Mouse (Mus musculus): ENCODE results near the gene Blvrb. TPM values are rescaled to one million over a fixed set of nuclear protein-coding genes. Genes with fewer than 3 reads are reported as not detected.
A peak's percentile ranks its signal among the peaks of the same experiment; 100 is the strongest.

Gene Blvrb
- polyA plus RNA-seq, 1 experiment = 78.4 TPM

- no peaks in the 10 kb centered on the region for H3K36me3 ChIP-seq (ENCODE audit: control insufficient read depth, insufficient read depth)
These were observed 7.8 kb upstream of the Blvrb start for GRCm38 (mm10) chr7:27440014-27440413.

GRCm38 (mm10) chr7:27446051-27446450 lies 1.7 kb upstream of the Blvrb start:
- Histone ChIP-seq H3K27me3 (ENCODE audit: control insufficient read depth, insufficient read depth, insufficient read length) (peaks cover 11% of the 10 kb centered on the region), H3K4me3 (ENCODE audit: insufficient read depth, poor library complexity, severe bottlenecking) (no peak overlapping the region), H3K36me3 (ENCODE audit: control insufficient read depth, insufficient read depth) (no peaks in the 10 kb centered on the region), H3ac (ENCODE audit: control insufficient read depth, insufficient read length, low read depth) (peak overlapping the region; percentile 25), H3K79me3 (ENCODE audit: low read depth) (no peaks in the 10 kb centered on the region), H3K79me2 (ENCODE audit: control insufficient read depth, insufficient read depth) (no peaks in the 10 kb centered on the region)
- TF ChIP-seq CTCF (IDR thresholded peaks at IDR 0.05; ENCODE audit: control insufficient read depth, insufficient read depth, insufficient read length) (no peak), MYOG (IDR thresholded peaks at IDR 0.05; ENCODE audit: control insufficient read depth, extremely low read depth, insufficient read length) (no peak), FOSL1 (IDR thresholded peaks at IDR 0.05; ENCODE audit: insufficient read depth, low read length, poor library complexity, severe bottlenecking) (no peak), MYOD1 (IDR thresholded peaks at IDR 0.05; ENCODE audit: control insufficient read depth, insufficient read length, low read depth) (no peak), CEBPB (IDR thresholded peaks at IDR 0.05; ENCODE audit: low read depth) (no peak), MAX (IDR thresholded peaks at IDR 0.05) (no peak), USF1 (IDR thresholded peaks at IDR 0.05; ENCODE audit: low read depth) (no peak)

More at GRCm38 (mm10) chr7:27440014-27440413, 7.8 kb upstream of the Blvrb start:
- no peak overlapping the region for H3K4me3 ChIP-seq (ENCODE audit: insufficient read depth, poor library complexity, severe bottlenecking)
- no peaks in the 10 kb centered on the region for H3K79me3 ChIP-seq (ENCODE audit: low read depth)
- TF ChIP-seq FOSL1 (IDR thresholded peaks at IDR 0.05; ENCODE audit: insufficient read depth, low read length, poor library complexity, severe bottlenecking) (no peak), MYOD1 (IDR thresholded peaks at IDR 0.05; ENCODE audit: control insufficient read depth, insufficient read length, low read depth) (no peak), MAX (IDR thresholded peaks at IDR 0.05) (no peak), CEBPB (IDR thresholded peaks at IDR 0.05; ENCODE audit: low read depth) (no peak)
- H3K79me2 ChIP-seq (ENCODE audit: control insufficient read depth, insufficient read depth) = no peaks in the 10 kb centered on the region
- no peak overlapping the region for H3ac ChIP-seq (ENCODE audit: control insufficient read depth, insufficient read length, low read depth)
- H3K27me3 ChIP-seq (ENCODE audit: control insufficient read depth, insufficient read depth, insufficient read length) = no peaks in the 10 kb centered on the region

DNA sequence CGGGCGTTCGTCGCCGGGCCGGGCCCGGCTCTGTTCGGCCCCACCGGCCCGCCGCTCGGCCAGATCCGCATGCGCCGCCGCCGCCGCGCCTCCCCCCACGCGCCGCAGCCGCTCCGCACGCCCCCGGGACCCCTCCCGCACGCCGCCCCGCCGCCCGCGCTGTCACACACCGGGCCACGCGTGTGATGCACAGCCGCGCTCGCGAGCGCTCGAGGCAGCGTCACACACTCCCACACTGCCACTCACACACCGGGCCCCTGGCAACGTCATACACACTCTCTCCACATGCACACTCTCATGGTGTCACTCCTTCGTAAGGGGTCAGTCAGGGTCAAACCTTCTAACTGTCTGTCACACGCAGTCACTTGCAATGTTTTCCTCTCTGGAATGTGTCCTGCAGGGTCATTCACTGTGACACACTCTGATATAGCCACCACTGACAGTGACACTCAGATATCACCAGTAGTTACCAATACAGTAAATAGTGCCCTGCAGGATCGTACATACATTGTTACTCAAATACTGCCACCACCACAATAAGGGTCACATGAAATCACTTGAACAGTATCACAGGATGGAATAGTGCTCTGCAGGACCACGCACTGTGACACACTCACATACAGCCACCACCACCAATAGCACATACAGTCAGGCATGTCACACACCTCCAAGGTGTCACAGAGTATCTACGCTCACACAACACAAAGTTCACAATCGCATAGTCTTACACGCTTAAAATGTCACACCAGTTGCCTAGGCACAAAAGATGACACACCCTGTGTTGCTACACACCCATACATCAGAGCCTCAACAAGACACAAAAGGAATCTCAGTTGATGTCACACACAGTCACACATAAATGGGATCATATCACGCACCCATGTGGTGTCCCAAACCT lies 1.0 kb upstream of the Blvrb start:
- no peaks in the 10 kb centered on the region for H3K79me3 ChIP-seq (ENCODE audit: low read depth)
- H3K4me3 ChIP-seq (ENCODE audit: insufficient read depth, poor library complexity, severe bottlenecking) = no peak overlapping the region
- peaks cover 11% of the 10 kb centered on the region for H3K27me3 ChIP-seq (ENCODE audit: control insufficient read depth, insufficient read depth, insufficient read length)
- no peak for TF ChIP-seq CEBPB (IDR thresholded peaks at IDR 0.05; ENCODE audit: low read depth)
- TF ChIP-seq MAX (IDR thresholded peaks at IDR 0.05) = no peak
- no peak for TF ChIP-seq MYOG (IDR thresholded peaks at IDR 0.05; ENCODE audit: control insufficient read depth, extremely low read depth, insufficient read length)
- no peaks in the 10 kb centered on the region for H3K79me2 ChIP-seq (ENCODE audit: control insufficient read depth, insufficient read depth)
- no peaks in the 10 kb centered on the region for H3K36me3 ChIP-seq (ENCODE audit: control insufficient read depth, insufficient read depth)
- H3ac ChIP-seq (ENCODE audit: control insufficient read depth, insufficient read length, low read depth) = peak overlapping the region; percentile 22

DNA sequence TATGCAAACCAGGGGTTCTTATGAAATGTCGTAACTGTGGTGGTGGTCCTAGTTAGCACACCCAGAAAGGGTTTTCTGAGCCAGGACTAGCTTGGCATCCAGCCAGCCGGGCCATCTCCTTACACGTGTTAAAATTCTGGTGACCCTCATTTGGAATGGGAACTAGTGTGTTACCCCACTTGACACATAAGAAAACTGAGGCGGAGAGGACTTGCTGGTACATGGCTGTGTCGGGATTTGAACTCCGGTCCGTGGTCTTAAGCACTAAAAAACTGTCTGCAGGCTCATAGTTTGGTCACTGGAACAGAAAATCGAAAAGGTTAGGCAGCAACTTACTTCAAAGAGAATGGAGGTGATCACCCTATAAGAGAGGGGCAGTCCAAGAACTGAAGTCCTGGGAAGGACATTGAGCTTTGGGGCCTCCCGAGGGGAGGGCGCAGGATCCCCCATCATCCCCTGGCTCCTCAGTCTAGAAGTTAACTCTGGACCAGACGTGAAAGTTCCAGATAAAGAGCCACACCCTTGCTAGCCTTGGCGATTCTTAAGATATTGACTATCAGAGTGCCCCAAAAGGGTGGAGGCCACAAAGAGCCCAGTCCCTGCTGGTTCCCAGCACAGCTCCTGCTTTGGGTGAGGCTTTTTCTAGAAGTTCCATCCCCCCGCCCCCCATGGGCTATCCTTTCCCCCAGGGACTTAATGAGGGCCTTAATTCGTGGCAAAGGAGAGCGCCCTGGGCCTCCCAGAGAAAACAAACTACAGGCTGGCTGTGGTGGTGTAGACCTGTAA lies 836 bp downstream of the Blvrb start:
- Histone ChIP-seq H3K79me2 (ENCODE audit: control insufficient read depth, insufficient read depth) (no peaks in the 10 kb centered on the region), H3K79me3 (ENCODE audit: low read depth) (no peaks in the 10 kb centered on the region), H3K4me3 (ENCODE audit: insufficient read depth, poor library complexity, severe bottlenecking) (peak overlapping the region; percentile 32), H3ac (ENCODE audit: control insufficient read depth, insufficient read length, low read depth) (peak overlapping the region; percentile 69), H3K27me3 (ENCODE audit: control insufficient read depth, insufficient read depth, insufficient read length) (peaks cover 11% of the 10 kb centered on the region), H3K36me3 (ENCODE audit: control insufficient read depth, insufficient read depth) (no peaks in the 10 kb centered on the region)
- no peak for TF ChIP-seq USF1 (IDR thresholded peaks at IDR 0.05; ENCODE audit: low read depth)
- no peak for TF ChIP-seq FOSL1 (IDR thresholded peaks at IDR 0.05; ENCODE audit: insufficient read depth, low read length, poor library complexity, severe bottlenecking)
- TF ChIP-seq CTCF (IDR thresholded peaks at IDR 0.05; ENCODE audit: control insufficient read depth, insufficient read depth, insufficient read length) = no peak
- no peak for TF ChIP-seq CEBPB (IDR thresholded peaks at IDR 0.05; ENCODE audit: low read depth)
- TF ChIP-seq MYOG (IDR thresholded peaks at IDR 0.05; ENCODE audit: control insufficient read depth, extremely low read depth, insufficient read length) = no peak
- no peak for TF ChIP-seq MAX (IDR thresholded peaks at IDR 0.05)
- TF ChIP-seq MYOD1 (IDR thresholded peaks at IDR 0.05; ENCODE audit: control insufficient read depth, insufficient read length, low read depth) = no peak

DNA sequence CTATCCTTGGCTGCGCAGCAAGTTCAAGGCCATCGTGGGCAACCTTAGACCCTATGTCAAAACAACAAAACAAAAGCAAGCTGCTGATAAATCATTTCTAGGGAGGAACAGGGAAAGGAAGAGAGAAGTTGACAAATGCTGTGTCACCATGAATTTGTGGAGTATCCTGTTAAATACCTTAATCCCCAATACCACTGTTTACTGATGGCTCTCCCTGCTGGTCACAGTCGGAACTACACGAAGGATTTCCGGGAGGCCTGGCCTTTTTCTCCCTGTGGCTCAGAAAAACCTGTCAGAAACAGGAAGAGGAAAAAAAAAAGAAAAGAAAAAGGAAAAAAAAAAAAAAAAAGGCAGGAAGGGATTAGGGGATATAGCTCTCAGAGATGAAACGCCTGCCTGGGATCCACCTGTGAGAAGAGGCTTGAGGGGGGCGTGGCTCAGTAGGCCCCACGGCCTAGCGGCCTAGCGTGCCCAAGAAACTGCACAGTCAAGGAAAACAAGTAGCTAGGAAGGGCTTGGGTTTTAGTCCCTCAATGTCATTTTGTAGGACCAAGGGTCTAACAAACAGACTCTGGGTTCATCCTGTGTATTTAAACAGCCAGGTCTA lies 1.6 kb downstream of the Blvrb start:
- no peak for TF ChIP-seq MYOG (IDR thresholded peaks at IDR 0.05; ENCODE audit: control insufficient read depth, extremely low read depth, insufficient read length)
- no peak for TF ChIP-seq CTCF (IDR thresholded peaks at IDR 0.05; ENCODE audit: control insufficient read depth, insufficient read depth, insufficient read length)
- no peak for TF ChIP-seq FOSL1 (IDR thresholded peaks at IDR 0.05; ENCODE audit: insufficient read depth, low read length, poor library complexity, severe bottlenecking)
- no peak overlapping the region for H3K4me3 ChIP-seq (ENCODE audit: insufficient read depth, poor library complexity, severe bottlenecking)

More for the DNA sequence above, 1.6 kb downstream of the Blvrb start:
- Histone ChIP-seq H3K36me3 (ENCODE audit: control insufficient read depth, insufficient read depth) (no peaks in the 10 kb centered on the region), H3K27me3 (ENCODE audit: control insufficient read depth, insufficient read depth, insufficient read length) (peaks cover 11% of the 10 kb centered on the region), H3ac (ENCODE audit: control insufficient read depth, insufficient read length, low read depth) (no peak overlapping the region), H3K79me2 (ENCODE audit: control insufficient read depth, insufficient read depth) (no peaks in the 10 kb centered on the region), H3K79me3 (ENCODE audit: low read depth) (no peaks in the 10 kb centered on the region)

Data from C2C12 (cell line).